ENCODE assay signal across 25 mouse cellular contexts in the genomic region with DNA sequence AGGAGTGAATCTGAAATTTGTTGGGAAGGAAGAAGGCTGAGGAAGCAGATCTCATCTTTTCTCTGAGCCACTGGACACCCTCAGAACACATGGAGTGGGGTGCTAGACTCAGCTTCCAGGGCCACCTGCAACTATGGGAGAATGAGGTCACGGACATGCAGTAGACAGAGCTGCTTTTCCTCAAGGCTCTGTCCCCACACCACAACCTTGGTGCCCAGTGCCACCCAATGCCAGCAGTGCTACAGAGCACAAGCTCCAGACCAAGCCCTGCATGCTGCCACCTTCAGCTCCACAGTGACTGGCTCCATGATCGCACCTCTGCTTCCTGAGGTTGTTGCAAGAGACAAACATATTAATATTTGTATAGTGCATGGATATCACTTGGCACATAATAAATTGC.
DNase-seq lines count a peak whose midpoint lies in the region; ATAC-seq and TF ChIP-seq lines count a peak whose summit lies in the region.
"Had no signal": no experiment of that assay in that cellular context is flagged by ENCODE, and none has a peak within 500 bp of the region (broad histone marks: within the 10 kb centered on the region; RNA-seq: fewer than 3 reads in every experiment).

No protein-coding gene starts in this region.

- no peaks in the 10 kb centered on the region for H3K36me3 ChIP-seq in heart, postnatal 0 days (replicated peaks; ENCODE audit: control insufficient read depth, insufficient read depth, low read length)
- no peaks in the 10 kb centered on the region for H3K36me3 ChIP-seq in kidney, embryonic 16.5 days (ENCODE audit: insufficient read depth, low read length)
- H3K36me3 ChIP-seq: embryonic facial prominence, embryonic 10.5 days; embryonic facial prominence, embryonic 15.5 days; forebrain, embryonic 12.5 days; hindbrain, embryonic 15.5 days; limb, embryonic 12.5 days; liver, embryonic 15.5 days; neural tube, embryonic 12.5 days had no signal

- H3K4me3 ChIP-seq in heart, postnatal 0 days (ENCODE audit: low read depth, low read length): no peak overlapping the region
- H3K4me3 ChIP-seq in kidney, embryonic 16.5 days (ENCODE audit: low read length): no peak overlapping the region
- H3K4me3 ChIP-seq: embryonic facial prominence, embryonic 10.5 days; embryonic facial prominence, embryonic 15.5 days; forebrain, embryonic 12.5 days; hindbrain, embryonic 15.5 days; limb, embryonic 12.5 days; liver, embryonic 15.5 days; neural tube, embryonic 12.5 days had no signal

- no peak overlapping the region for H3K4me2 ChIP-seq in heart, postnatal 0 days (ENCODE audit: low read depth, low read length)
- no peak overlapping the region for H3K4me2 ChIP-seq in kidney, embryonic 16.5 days (replicated peaks; ENCODE audit: low read depth, low read length)
- H3K4me2 ChIP-seq: embryonic facial prominence, embryonic 15.5 days; forebrain, embryonic 12.5 days; hindbrain, embryonic 15.5 days; limb, embryonic 12.5 days; liver, embryonic 15.5 days; lung, embryonic 14.5 days; midbrain, embryonic 11.5 days; neural tube, embryonic 12.5 days had no signal

- intact Hi-C loops in heart, postnatal 36 days (cut with DNase I): no loop called here

- 60% methylated on average over 2 of the region's 2 CpGs for WGBS in heart, postnatal 0 days
- WGBS in kidney, embryonic 16.5 days: 96% methylated on average over 2 of the region's 2 CpGs

- peaks cover 20% of the 10 kb centered on the region for H3K4me1 ChIP-seq in heart, postnatal 0 days (ENCODE audit: control insufficient read depth, insufficient read depth)
- peaks cover 26% of the 10 kb centered on the region; the same call in 1 of the 2 replicates for H3K4me1 ChIP-seq in kidney, embryonic 16.5 days (ENCODE audit: insufficient read depth, low read length)
- H3K4me1 ChIP-seq: liver, embryonic 15.5 days had no signal

- no peak for TF ChIP-seq EP300 in heart, postnatal 0 days (IDR thresholded peaks at IDR 0.05; ENCODE audit: low read depth)

- H3K27ac ChIP-seq in heart, postnatal 0 days (ENCODE audit: low read depth): peak overlapping the region; percentile 90
- no peak overlapping the region for H3K27ac ChIP-seq in kidney, embryonic 16.5 days (ENCODE audit: low read length)
- H3K27ac ChIP-seq: embryonic facial prominence, embryonic 10.5 days; embryonic facial prominence, embryonic 15.5 days; forebrain, embryonic 12.5 days; hindbrain, embryonic 15.5 days; kidney, postnatal 0 days; limb, embryonic 12.5 days; liver, embryonic 15.5 days; neural tube, embryonic 12.5 days had no signal

- no peak for TF ChIP-seq CTCF in heart, postnatal 0 days (IDR thresholded peaks at IDR 0.05; ENCODE audit: low read depth)

- no peaks in the 10 kb centered on the region for H3K9me3 ChIP-seq in heart, postnatal 0 days (replicated peaks; ENCODE audit: control insufficient read depth, low read length)
- no peaks in the 10 kb centered on the region for H3K9me3 ChIP-seq in kidney, embryonic 16.5 days (ENCODE audit: low read length)
- H3K9me3 ChIP-seq: embryonic facial prominence, embryonic 10.5 days; embryonic facial prominence, embryonic 15.5 days; forebrain, embryonic 12.5 days; G1E; hindbrain, embryonic 15.5 days; limb, embryonic 12.5 days; liver, embryonic 15.5 days; neural tube, embryonic 12.5 days had no signal

- H3K9ac ChIP-seq in heart, postnatal 0 days (replicated peaks; ENCODE audit: low read depth, low read length): no peak overlapping the region
- no peak overlapping the region for H3K9ac ChIP-seq in kidney, embryonic 16.5 days (replicated peaks; ENCODE audit: low read length)
- H3K9ac ChIP-seq: embryonic facial prominence, embryonic 15.5 days; forebrain, embryonic 12.5 days; hindbrain, embryonic 15.5 days; limb, embryonic 12.5 days; liver, embryonic 15.5 days; lung, embryonic 14.5 days; neural tube, embryonic 12.5 days had no signal

- peak; percentile 68 for DNase-seq in adrenal gland, adult 2 months
- no peak for DNase-seq in adrenal gland, postnatal 4 days (ENCODE audit: low spot score in 2 of 2)
- DNase-seq in heart, postnatal 0 days (ENCODE audit: low spot score): no peak
- DNase-seq in heart, postnatal 36 days: no peak
- peak; percentile 71 for DNase-seq in adrenal gland, adult 8-10 months
- DNase-seq in adrenal gland, postnatal 36 days: peak; percentile 36 to 62
- DNase-seq in cerebellum, postnatal 14 days: no peak
- DNase-seq: cerebellum, adult 18-20 months; cerebellum, postnatal 10 days; gastrocnemius, postnatal 10 days; kidney, adult 2 months; kidney, postnatal 4 days; lung, embryonic 14.5 days had no signal

- no peak for ATAC-seq in heart, postnatal 0 days (ENCODE audit: insufficient read depth, low read depth)
- ATAC-seq in kidney, embryonic 16.5 days (ENCODE audit: low FRiP score, low TSS enrichment): no peak
- ATAC-seq: midbrain, embryonic 16.5 days had no signal

- no peaks in the 10 kb centered on the region for H3K27me3 ChIP-seq in heart, postnatal 0 days (ENCODE audit: control insufficient read depth, insufficient read depth, low read length)
- peaks cover 11% of the 10 kb centered on the region; the same call in 1 of the 2 replicates for H3K27me3 ChIP-seq in kidney, embryonic 16.5 days (ENCODE audit: insufficient read depth, low read length)
- H3K27me3 ChIP-seq: embryonic facial prominence, embryonic 15.5 days; liver, embryonic 15.5 days had no signal

Comparison
In these comparisons a context has a peak if more than half of its experiments do, and no peak if none do; other contexts are left out.
1. DNase-seq: peak in adrenal gland, adult 2 months (single experiment), adrenal gland, adult 8-10 months (single experiment) and adrenal gland, postnatal 36 days (2 of 2); none in adrenal gland, postnatal 4 days (0 of 2), heart, postnatal 0 days (single experiment), heart, postnatal 36 days (0 of 2) and cerebellum, postnatal 14 days (0 of 2).